Mouse (Mus musculus): ENCODE measurements around the gene Rad51b.

Gene Rad51b

GRCm38 (mm10) chr12:79798488-79798887 lies 501.4 kb downstream of the Rad51b start:
- DNase-seq (ENCODE audit: low read depth, low spot score), result no peak

GRCm38 (mm10) chr12:79799370-79799769 lies 502.3 kb downstream of the Rad51b start:
- DNase-seq (ENCODE audit: low read depth, low spot score), result no peak

- DNase-seq (ENCODE audit: low read depth, low spot score), result no peak
Observed at GRCm38 (mm10) chr12:79803670-79804069, 506.6 kb downstream of the Rad51b start.

GRCm38 (mm10) chr12:79804776-79805524 lies 507.9 kb downstream of the Rad51b start:
- peak; percentile 44 for DNase-seq (ENCODE audit: low read depth, low spot score)

- no peak for DNase-seq (ENCODE audit: low read depth, low spot score)
Observed at GRCm38 (mm10) chr12:79806990-79807389, 509.9 kb downstream of the Rad51b start.

GRCm38 (mm10) chr12:79807410-79807847 lies 510.3 kb downstream of the Rad51b start:
- DNase-seq (ENCODE audit: low read depth, low spot score), result no peak

- DNase-seq (ENCODE audit: low read depth, low spot score), result no peak
Observed at GRCm38 (mm10) chr12:79807938-79808401, 510.9 kb downstream of the Rad51b start.

GRCm38 (mm10) chr12:79808426-79809398 lies 511.6 kb downstream of the Rad51b start:
- DNase-seq (ENCODE audit: low read depth, low spot score), result no peak

GRCm38 (mm10) chr12:79809518-79809917 lies 512.4 kb downstream of the Rad51b start:
- no peak for DNase-seq (ENCODE audit: low read depth, low spot score)

GRCm38 (mm10) chr12:79812422-79812821 lies 515.3 kb downstream of the Rad51b start:
- DNase-seq (ENCODE audit: low read depth, low spot score), result peak; percentile 39

GRCm38 (mm10) chr12:79812838-79813563 lies 515.9 kb downstream of the Rad51b start:
- DNase-seq (ENCODE audit: low read depth, low spot score), result peak; percentile 54

GRCm38 (mm10) chr12:79813566-79814305 lies 516.7 kb downstream of the Rad51b start:
- DNase-seq (ENCODE audit: low read depth, low spot score), result no peak

- DNase-seq (ENCODE audit: low read depth, low spot score), result no peak
Observed at GRCm38 (mm10) chr12:79814312-79815091, 517.4 kb downstream of the Rad51b start.

GRCm38 (mm10) chr12:79816241-79816640 lies 519.2 kb downstream of the Rad51b start:
- no peak for DNase-seq (ENCODE audit: low read depth, low spot score)

- DNase-seq (ENCODE audit: low read depth, low spot score), result no peak
Observed at GRCm38 (mm10) chr12:79820228-79820958, 523.3 kb downstream of the Rad51b start.

- DNase-seq (ENCODE audit: low read depth, low spot score), result no peak
Observed at GRCm38 (mm10) chr12:79821901-79822300, 524.8 kb downstream of the Rad51b start.

- no peak for DNase-seq (ENCODE audit: low read depth, low spot score)
Observed at GRCm38 (mm10) chr12:79822401-79822800, 525.3 kb downstream of the Rad51b start.

- DNase-seq (ENCODE audit: low read depth, low spot score), result peak; percentile 58
Observed at GRCm38 (mm10) chr12:79825922-79826321, 528.8 kb downstream of the Rad51b start.

- DNase-seq (ENCODE audit: low read depth, low spot score), result no peak
Observed at GRCm38 (mm10) chr12:79827233-79827692, 530.2 kb downstream of the Rad51b start.
